Mouse (Mus musculus) liver, postnatal 0 days (tissue): Measurements from ENCODE around the gene Olig3. TPM values are rescaled to one million over a fixed set of nuclear protein-coding genes. Genes with fewer than 3 reads are reported as not detected.
A peak's percentile ranks its signal among the peaks of the same experiment; 100 is the strongest.
"Not testable (repeated sequence)": the region's sequence is repeated elsewhere in the genome, so short reads cannot be mapped to it uniquely, and the experiment has no call there.

ENCODE experiments used
- ATAC-seq: fragments of 200-750 bp; cut with Nextera tagmentation; 2 replicates; pipeline ENCODE4 v1.8.0; 2017; ENCODE audit warnings: mild to moderate bottlenecking, moderate library complexity
- DNase-seq: peaks from one replicate; pipeline ENCODE4 v3.0.0-alpha.2; 2016
- H3K27ac ChIP-seq: fragments of 300-500 bp; sonication (generic); 2 replicates; pipeline ENCODE4 v1.5.1; 2014; ENCODE audit warnings: antibody characterized with exemption, moderate library complexity, mild to moderate bottlenecking, low read depth
- H3K27me3 ChIP-seq: fragments of 300-500 bp; sonication (generic); 2 replicates; pipeline ENCODE4 v1.6.1; 2014; ENCODE audit warnings: low read length, control low read depth, mixed read lengths; ENCODE audit not compliant: insufficient read depth
- H3K36me3 ChIP-seq: fragments of 300-500 bp; sonication (generic); replicated peaks from 2 replicates; pipeline ENCODE4 v1.6.1; 2014; ENCODE audit warnings: mild to moderate bottlenecking, control low read depth, low read length, moderate library complexity, mixed read lengths; ENCODE audit not compliant: insufficient read depth
- H3K4me1 ChIP-seq: fragments of 300-500 bp; sonication (generic); 2 replicates; pipeline ENCODE4 v1.6.1; 2014; ENCODE audit warnings: antibody characterized with exemption, mild to moderate bottlenecking, control low read depth; ENCODE audit not compliant: insufficient read depth
- H3K4me2 ChIP-seq: fragments of 300-500 bp; sonication (generic); 2 replicates; pipeline ENCODE4 v1.6.1; 2014; ENCODE audit warnings: low read depth, mild to moderate bottlenecking, low read length, moderate library complexity, mixed read lengths
- H3K4me3 ChIP-seq: fragments of 300-500 bp; sonication (generic); 2 replicates; pipeline ENCODE4 v1.5.1; 2014; ENCODE audit warnings: low read depth, low read length
- H3K9ac ChIP-seq: fragments of 300-500 bp; sonication (generic); replicated peaks from 2 replicates; pipeline ENCODE4 v1.6.1; 2014; ENCODE audit warnings: mild to moderate bottlenecking, moderate library complexity
- H3K9me3 ChIP-seq: fragments of 300-500 bp; sonication (generic); 2 replicates; pipeline ENCODE4 v1.6.1; 2016; ENCODE audit warnings: mild to moderate bottlenecking, control low read depth, low read length, mixed read lengths
- CTCF ChIP-seq: sonication (generic); IDR thresholded peaks from 2 replicates; pipeline ENCODE4 v1.5.1; 2016; ENCODE audit warnings: antibody characterized with exemption, low read depth
- EP300 ChIP-seq: IDR thresholded peaks from 2 replicates; pipeline ENCODE4 v1.6.1; 2016; ENCODE audit warnings: antibody characterized with exemption, low read depth, mild to moderate bottlenecking
- WGBS: fragments of 180-500 bp; shearing (Covaris S2); extraction: QIAGEN DNeasy Blood & Tissue Kit; methylation state at CpG from one replicate; pipeline ENCODE4 v1.1.7; 2014; ENCODE audit not compliant: insufficient replicate concordance; 5-methylcytosine and 5-hydroxymethylcytosine counted together
- polyA plus RNA-seq: library from polyadenylated mRNA; unstranded; fragments of >200 nt; fragmentation: Nextera tagmentation; extraction: Ambion mirVana; gene quantifications from 2 replicates; pipeline ENCODE4 v1.2.1, GENCODE M21; 2015

Gene Olig3
- polyA plus RNA-seq, 1 experiment from 2014 or later, result not detected

DNA sequence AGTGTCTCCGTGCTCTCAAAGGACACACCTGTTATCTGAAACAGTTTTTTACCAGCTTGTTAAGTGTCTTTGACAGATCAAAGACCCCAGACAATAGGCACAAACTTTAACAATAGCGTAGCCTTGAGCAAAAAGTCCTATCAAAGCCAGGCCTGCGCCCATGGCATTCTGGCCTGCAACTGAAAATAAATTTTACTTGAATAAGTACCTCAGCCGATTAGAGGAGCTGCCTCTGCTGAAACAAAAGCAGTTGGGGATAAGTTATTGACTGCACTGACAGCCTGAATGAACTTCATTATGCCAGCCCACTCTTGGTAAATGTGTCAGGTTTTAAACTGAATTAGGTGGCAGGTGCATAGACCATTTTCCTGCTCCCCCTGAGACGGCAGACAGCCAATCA lies 15.9 kb downstream of the Olig3 start:
- Histone ChIP-seq H3K9me3 (no peaks in the 10 kb centered on the region), H3K27ac (no peak overlapping the region)
- DNase-seq, result no peak

DNA sequence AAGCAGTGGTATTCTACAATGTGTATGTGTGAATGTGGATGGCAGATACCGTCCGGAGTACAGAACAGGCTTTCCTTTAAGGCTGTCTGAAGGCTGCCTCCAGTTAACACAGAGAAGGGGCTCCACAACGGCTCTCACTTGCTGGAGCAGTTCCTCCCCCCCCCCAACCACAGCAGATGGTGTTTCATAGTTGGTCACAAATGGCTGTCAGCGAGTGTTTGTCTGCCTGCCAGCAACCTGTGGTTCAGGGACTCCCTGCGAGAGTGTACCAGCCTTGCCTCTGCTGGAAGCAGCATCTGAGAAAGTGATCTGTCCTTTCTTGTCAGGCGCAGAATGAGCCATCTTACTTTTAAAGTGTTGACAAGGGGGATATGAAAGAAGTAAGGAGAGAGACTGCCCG lies 17.5 kb downstream of the Olig3 start:
- H3K36me3 ChIP-seq, result no peaks in the 10 kb centered on the region
- no peak overlapping the region for H3K4me3 ChIP-seq
- H3K4me1 ChIP-seq, result no peaks in the 10 kb centered on the region
- TF ChIP-seq EP300 (no peak), CTCF (no peak)
- no peak overlapping the region for H3K9ac ChIP-seq
- no peaks in the 10 kb centered on the region for H3K9me3 ChIP-seq
- no peak overlapping the region for H3K4me2 ChIP-seq
- WGBS, result 59% methylated on average over 7 of the region's 7 CpGs
- H3K27me3 ChIP-seq, result no peaks in the 10 kb centered on the region
- no peak for DNase-seq
- H3K27ac ChIP-seq, result no peak overlapping the region
- ATAC-seq, result no peak

More for the DNA sequence above, 15.9 kb downstream of the Olig3 start:
- no peak overlapping the region for H3K9ac ChIP-seq
- H3K4me3 ChIP-seq, result no peak overlapping the region
- WGBS, result 70% methylated on average over 5 of the region's 5 CpGs
- no peaks in the 10 kb centered on the region for H3K36me3 ChIP-seq
- no peak for ATAC-seq
- TF ChIP-seq EP300, result no peak
- TF ChIP-seq CTCF, result no peak
- no peaks in the 10 kb centered on the region for H3K4me1 ChIP-seq
- no peaks in the 10 kb centered on the region for H3K27me3 ChIP-seq
- no peak overlapping the region for H3K4me2 ChIP-seq

DNA sequence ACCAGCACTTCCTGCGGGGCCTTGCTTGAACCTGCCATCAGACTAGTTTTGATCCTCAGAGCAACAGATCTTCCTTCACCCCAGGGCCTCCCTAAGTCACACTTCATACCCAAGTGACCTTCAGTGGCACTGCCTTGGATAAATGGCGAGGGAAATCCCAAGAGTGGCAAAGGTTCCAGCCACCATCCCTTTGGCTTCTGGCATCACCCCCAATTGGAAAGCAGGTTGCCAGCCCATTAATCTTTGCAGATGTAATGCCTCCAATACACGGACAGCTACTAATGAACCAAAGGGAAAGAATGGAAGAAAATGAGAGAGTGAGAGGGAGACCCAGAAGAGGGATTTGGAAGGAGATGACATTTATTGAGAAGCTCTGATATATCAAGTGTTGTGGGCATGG lies 18.0 kb downstream of the Olig3 start:
- Histone ChIP-seq H3K36me3 (no peaks in the 10 kb centered on the region), H3K4me2 (no peak overlapping the region), H3K9me3 (no peaks in the 10 kb centered on the region), H3K4me3 (no peak overlapping the region), H3K4me1 (no peaks in the 10 kb centered on the region), H3K27me3 (no peaks in the 10 kb centered on the region), H3K9ac (no peak overlapping the region), H3K27ac (no peak overlapping the region)
- TF ChIP-seq CTCF, result no peak
- no peak for TF ChIP-seq EP300
- no peak for ATAC-seq
- 67% methylated on average over 3 of the region's 3 CpGs for WGBS
- DNase-seq, result no peak

DNA sequence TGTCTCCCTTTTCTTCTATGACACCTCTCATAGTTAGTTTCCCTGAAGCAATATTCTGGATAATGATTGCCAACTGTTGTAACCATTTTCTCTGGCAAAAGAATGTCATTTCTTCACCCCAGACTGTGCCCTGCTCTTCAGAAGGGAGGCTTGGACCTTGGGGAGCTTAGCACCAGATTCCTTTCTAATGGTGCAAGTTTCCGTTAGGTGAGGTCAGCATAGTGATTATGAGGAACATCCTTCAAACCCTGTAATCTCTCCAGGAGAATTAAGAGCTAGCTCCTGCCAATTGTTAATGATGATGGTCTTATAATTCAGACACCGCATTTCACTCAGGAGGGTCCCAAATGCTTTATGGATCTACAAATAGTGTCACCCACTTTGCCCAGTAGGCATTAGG lies 19.5 kb downstream of the Olig3 start:
- ATAC-seq, result no peak
- no peak for DNase-seq
- no peak overlapping the region for H3K4me2 ChIP-seq
- WGBS, result 84% methylated on average over 2 of the region's 2 CpGs
- no peak overlapping the region for H3K4me3 ChIP-seq
- H3K36me3 ChIP-seq, result no peaks in the 10 kb centered on the region
- no peak overlapping the region for H3K9ac ChIP-seq
- no peak overlapping the region for H3K27ac ChIP-seq
- no peaks in the 10 kb centered on the region for H3K4me1 ChIP-seq
- TF ChIP-seq EP300 (no peak), CTCF (no peak)
- H3K9me3 ChIP-seq, result no peaks in the 10 kb centered on the region
- no peaks in the 10 kb centered on the region for H3K27me3 ChIP-seq

DNA sequence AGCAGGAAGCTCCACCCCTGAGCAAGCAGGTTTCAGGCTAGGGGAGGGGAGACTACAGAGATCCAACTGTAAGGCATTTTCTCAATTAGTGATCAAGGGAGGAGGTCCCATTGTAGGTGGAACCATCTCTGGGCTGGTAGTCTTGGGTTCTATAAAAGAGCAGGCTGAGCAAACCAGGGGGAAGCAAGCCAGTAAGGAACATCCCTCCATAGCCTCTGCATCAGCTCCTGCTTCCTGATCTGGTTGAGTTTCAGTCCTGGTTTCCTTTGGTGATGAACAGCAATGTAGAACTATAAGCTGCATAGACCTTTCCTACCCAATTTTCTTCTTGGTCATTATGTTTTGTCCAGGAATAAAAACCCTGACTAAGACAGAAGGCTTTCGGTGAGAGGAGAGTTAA lies 24.6 kb downstream of the Olig3 start:
- 72% methylated on average over 1 of the region's 1 CpGs for whole genome bisulfite sequencing
- H3K27me3 ChIP-seq, H3K27ac ChIP-seq, H3K4me2 ChIP-seq, H3K4me3 ChIP-seq, DNase-seq, H3K9me3 ChIP-seq, ATAC-seq, H3K36me3 ChIP-seq, H3K9ac ChIP-seq, H3K4me1 ChIP-seq: not testable (repeated sequence)

DNA sequence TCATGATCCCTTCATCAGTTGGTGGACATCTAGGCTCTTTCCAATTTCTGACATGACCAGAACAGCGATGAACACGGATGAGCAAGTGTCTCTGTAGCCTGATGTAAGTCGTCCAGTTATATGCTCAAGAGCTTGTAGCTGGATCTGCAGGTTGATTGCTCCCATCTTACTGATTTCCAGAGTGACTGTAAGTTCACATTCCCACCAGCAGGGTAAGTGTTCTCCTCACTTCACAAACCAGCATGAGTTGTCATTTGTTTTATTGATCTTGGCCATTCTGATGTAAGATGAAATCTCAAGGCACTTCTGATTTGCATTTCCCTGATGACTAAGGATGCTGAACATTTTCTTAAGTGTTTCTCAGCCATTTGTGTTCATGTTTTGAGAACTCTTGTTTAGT lies 27.8 kb downstream of the Olig3 start:
- H3K27ac ChIP-seq, result no peak overlapping the region
- H3K36me3 ChIP-seq, result no peaks in the 10 kb centered on the region
- no peaks in the 10 kb centered on the region for H3K27me3 ChIP-seq
- H3K9ac ChIP-seq, result no peak overlapping the region
- ATAC-seq (no peak), DNase-seq (no peak)
- no peak overlapping the region for H3K4me3 ChIP-seq
- H3K4me2 ChIP-seq, result no peak overlapping the region
- no peaks in the 10 kb centered on the region for H3K9me3 ChIP-seq
- WGBS, result 78% methylated on average over 3 of the region's 3 CpGs
- H3K4me1 ChIP-seq, result no peaks in the 10 kb centered on the region
- no peak for TF ChIP-seq EP300
- TF ChIP-seq CTCF, result 0 out of 2 replicates have a peak, but pooled peaks have one; percentile 14

DNA sequence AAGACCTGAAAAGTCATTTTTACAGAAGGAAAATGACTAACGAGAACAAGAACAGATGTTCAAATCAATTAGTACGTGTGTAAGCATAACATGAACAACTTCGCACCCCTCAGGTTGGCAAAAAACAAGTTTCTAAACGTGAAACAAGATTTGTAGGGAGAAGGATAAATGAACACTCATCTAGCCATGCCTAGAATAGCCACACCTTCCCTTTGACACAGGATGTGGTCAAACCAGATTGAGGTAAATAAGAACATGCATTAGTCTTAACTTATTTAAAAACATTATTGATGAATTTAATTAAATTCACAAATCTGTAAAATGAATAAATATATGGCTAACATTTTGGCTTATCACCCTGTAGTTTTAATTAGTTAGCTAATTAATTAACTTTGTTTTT lies 35.5 kb downstream of the Olig3 start:
- 71% methylated on average over 4 of the region's 4 CpGs for WGBS
- DNase-seq, result no peak

More for the DNA sequence above, 35.5 kb downstream of the Olig3 start:
- no peaks in the 10 kb centered on the region for H3K9me3 ChIP-seq
- no peak overlapping the region for H3K27ac ChIP-seq
- TF ChIP-seq CTCF (no peak), EP300 (no peak)
- H3K36me3 ChIP-seq, result no peaks in the 10 kb centered on the region
- H3K9ac ChIP-seq, result no peak overlapping the region
- no peak overlapping the region for H3K4me3 ChIP-seq
- no peak for ATAC-seq
- H3K4me1 ChIP-seq, result no peaks in the 10 kb centered on the region
- H3K27me3 ChIP-seq, result no peaks in the 10 kb centered on the region
- H3K4me2 ChIP-seq, result no peak overlapping the region
